Mouse (Mus musculus): Measurements from ENCODE around the gene Olfr486.
"Not testable (repeated sequence)": the region's sequence is repeated elsewhere in the genome, so short reads cannot be mapped to it uniquely, and the experiment has no call there.

The Olfr486 gene

GRCm38 (mm10) chr7:108172642-108173041 is at the start of gene Olfr486:
Gene Olfr486 (minus strand): TSS chr7:108172742.
- not testable (repeated sequence) for DNase-seq

GRCm38 (mm10) chr7:108214536-108214935 is 42.0 kb upstream of the Olfr486 start, which contains the start of gene Olfr487:
Gene Olfr487 (minus strand): TSS chr7:108214636.
- not testable (repeated sequence) for DNase-seq

GRCm38 (mm10) chr7:108196938-108197337 is 24.4 kb upstream of the Olfr486 start:
- no peak for DNase-seq

- DNase-seq, result not testable (repeated sequence)
Observed at GRCm38 (mm10) chr7:108196337-108196736, 23.8 kb upstream of the Olfr486 start.

GRCm38 (mm10) chr7:108192714-108193113 is 20.2 kb upstream of the Olfr486 start:
- DNase-seq, result not testable (repeated sequence)

GRCm38 (mm10) chr7:108191196-108191595 is 18.7 kb upstream of the Olfr486 start:
- DNase-seq, result not testable (repeated sequence)

GRCm38 (mm10) chr7:108185237-108185636 is 12.7 kb upstream of the Olfr486 start:
- DNase-seq, result not testable (repeated sequence)

- not testable (repeated sequence) for DNase-seq
Observed at GRCm38 (mm10) chr7:108184401-108184800, 11.9 kb upstream of the Olfr486 start.

- no peak for DNase-seq
Observed at GRCm38 (mm10) chr7:108159771-108160170, 12.8 kb downstream of the Olfr486 start, which contains the start of gene Olfr485. Gene Olfr485 (minus strand): TSS chr7:108159871.

GRCm38 (mm10) chr7:108127349-108127748 is 45.2 kb downstream of the Olfr486 start, which contains the start of gene Olfr484:
Gene Olfr484 (minus strand): TSS chr7:108127449.
- DNase-seq, result no peak
